Mouse (Mus musculus) embryonic facial prominence, embryonic 14.5 days (tissue): Measurements from ENCODE around the gene Gsk3b. TPM values are rescaled to one million over a fixed set of nuclear protein-coding genes. Genes with fewer than 3 reads are reported as not detected.

Experiments
- ATAC-seq: fragments of 200-750 bp; cut with Nextera tagmentation; 2 replicates; pipeline ENCODE4 v1.8.0; 2017; ENCODE audit warnings: low read depth, moderate number of reproducible peaks, moderate TSS enrichment
- DNase-seq: peaks from one replicate; pipeline ENCODE4 v3.0.0-alpha.2; 2015; ENCODE audit warnings: low spot score
- H3K27ac ChIP-seq: fragments of 300-500 bp; sonication (generic); replicated peaks from 2 replicates; pipeline ENCODE4 v1.5.1; 2014; ENCODE audit warnings: low read depth, mild to moderate bottlenecking, low read length, moderate library complexity
- H3K27me3 ChIP-seq: fragments of 300-500 bp; sonication (generic); replicated peaks from 2 replicates; pipeline ENCODE4 v1.6.1; 2014; ENCODE audit warnings: low read length; ENCODE audit not compliant: control insufficient read depth, insufficient read depth
- H3K36me3 ChIP-seq: fragments of 300-500 bp; sonication (generic); 2 replicates; pipeline ENCODE4 v1.6.1; 2014; ENCODE audit warnings: low read length, mixed read lengths; ENCODE audit not compliant: control insufficient read depth, insufficient read depth
- H3K4me1 ChIP-seq: fragments of 300-500 bp; sonication (generic); 2 replicates; pipeline ENCODE4 v1.6.1; 2014; ENCODE audit warnings: antibody characterized with exemption, low read length; ENCODE audit not compliant: control insufficient read depth, insufficient read depth
- H3K4me2 ChIP-seq: fragments of 300-500 bp; sonication (generic); 2 replicates; pipeline ENCODE4 v1.6.1; 2014; ENCODE audit warnings: low read depth, mild to moderate bottlenecking, low read length, moderate library complexity, mixed read lengths
- H3K4me3 ChIP-seq: fragments of 300-500 bp; sonication (generic); 2 replicates; pipeline ENCODE4 v1.5.1; 2014; ENCODE audit warnings: low read depth, mild to moderate bottlenecking, low read length
- H3K9ac ChIP-seq: fragments of 300-500 bp; sonication (generic); 2 replicates; pipeline ENCODE4 v1.6.1; 2014; ENCODE audit warnings: low read depth, mild to moderate bottlenecking, low read length, moderate library complexity, mixed read lengths
- H3K9me3 ChIP-seq: fragments of 300-500 bp; sonication (generic); 2 replicates; pipeline ENCODE4 v1.6.1; 2016; ENCODE audit warnings: low read length; ENCODE audit not compliant: control insufficient read depth
- WGBS: fragments of 180-500 bp; shearing (Covaris S2); extraction: QIAGEN DNeasy Blood & Tissue Kit; methylation state at CpG from one replicate; pipeline ENCODE4 v1.1.7; 2014; 5-methylcytosine and 5-hydroxymethylcytosine counted together
- polyA plus RNA-seq: library from polyadenylated mRNA; unstranded; fragments of >200 nt; fragmentation: Nextera tagmentation; extraction: Ambion mirVana; gene quantifications from 2 replicates; pipeline ENCODE4 v1.2.1, GENCODE M21; 2014

Gene Gsk3b
- polyA plus RNA-seq, 1 experiment from 2014 or later: 54.2 TPM

DNA sequence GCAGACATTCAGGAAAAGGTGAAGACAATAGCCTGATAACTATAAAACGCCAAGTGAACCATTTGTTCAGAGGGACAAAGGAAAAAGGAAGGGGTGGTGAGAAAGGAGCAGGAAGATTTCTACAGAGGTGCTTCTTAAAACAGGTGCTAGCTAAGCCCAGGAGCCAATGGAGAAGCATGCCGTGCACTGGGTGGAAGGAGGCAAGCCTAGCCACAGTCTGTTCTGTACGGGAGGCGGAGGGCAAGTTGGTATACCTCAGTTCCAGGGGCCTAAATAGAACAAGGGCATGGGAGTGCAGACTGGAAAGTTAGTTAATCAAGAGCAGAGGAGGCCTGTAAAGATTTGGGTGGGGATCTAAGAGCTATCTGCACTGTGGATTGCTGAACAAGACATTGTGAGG is 3.8 kb downstream of the Gsk3b start:
- Histone ChIP-seq H3K27ac (no peak overlapping the region), H3K4me3 (peak overlapping the region; percentile 93), H3K4me2 (peak overlapping the region; percentile 73), H3K27me3 (no peaks in the 10 kb centered on the region), H3K9me3 (no peaks in the 10 kb centered on the region), H3K36me3 (0 out of 2 replicates have a peak, but pooled peaks cover 6% of the 10 kb centered on the region), H3K9ac (peak overlapping the region; percentile 55), H3K4me1 (peaks cover 21% of the 10 kb centered on the region)
- no peak for DNase-seq
- WGBS: 4% methylated on average over 4 of the region's 4 CpGs
- ATAC-seq: no peak

DNA sequence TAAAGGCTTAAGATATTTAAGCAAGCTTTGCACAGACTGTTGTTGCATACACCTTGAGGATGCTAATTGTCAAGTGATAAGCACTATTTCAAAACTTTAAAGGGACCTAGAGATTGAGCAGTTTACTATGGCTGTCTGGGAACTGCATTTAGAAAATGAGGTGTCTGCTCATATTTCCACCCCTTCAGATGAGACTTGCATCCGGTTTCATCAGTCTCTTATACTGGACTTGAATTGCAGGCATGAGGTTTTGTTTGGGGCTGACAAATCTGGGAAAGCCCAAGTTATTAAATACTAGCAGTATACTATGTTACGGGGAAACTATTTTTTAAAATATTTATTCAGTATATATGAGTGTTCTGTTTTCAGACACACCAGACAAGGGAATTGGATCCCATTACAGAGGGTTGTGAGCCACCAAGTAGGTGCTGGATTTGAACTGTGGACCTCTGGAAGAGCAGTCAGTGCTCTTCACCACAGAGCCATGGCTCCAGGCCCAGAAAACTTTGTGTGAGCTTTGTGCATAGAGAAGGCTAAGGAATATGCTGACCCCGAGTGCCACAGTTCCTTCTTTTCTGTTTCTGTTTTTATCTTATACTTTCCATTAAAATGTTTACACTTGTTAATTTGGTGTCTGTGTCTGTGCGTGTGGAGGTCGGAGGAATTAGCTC is 6.5 kb downstream of the Gsk3b start:
- no peak overlapping the region for H3K4me3 ChIP-seq

DNA sequence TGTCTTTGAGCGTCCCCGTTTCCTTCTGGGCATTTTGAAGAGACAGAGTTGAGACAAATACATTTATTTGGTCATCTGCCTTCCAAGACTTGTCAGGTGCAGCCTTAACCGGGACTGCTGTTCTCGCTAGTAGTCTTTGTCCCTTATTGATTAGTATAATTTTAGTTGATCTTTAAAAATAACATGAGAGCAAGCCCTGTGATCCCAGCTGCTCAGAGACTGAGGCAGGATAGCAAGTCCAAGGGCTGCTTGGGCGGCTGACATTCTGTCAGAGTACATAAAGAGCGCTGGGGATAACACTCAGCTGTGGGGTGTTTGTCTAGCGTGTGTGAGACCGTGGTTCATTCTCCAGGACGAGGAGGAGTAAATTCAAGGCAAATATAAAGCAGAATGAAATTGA is 8.7 kb downstream of the Gsk3b start:
- Histone ChIP-seq H3K4me1 (peaks cover 21% of the 10 kb centered on the region), H3K9me3 (no peaks in the 10 kb centered on the region), H3K36me3 (peaks cover 12% of the 10 kb centered on the region; the same call in 1 of the 2 replicates), H3K4me2 (no peak overlapping the region), H3K9ac (no peak overlapping the region), H3K27ac (no peak overlapping the region), H3K27me3 (no peaks in the 10 kb centered on the region), H3K4me3 (no peak overlapping the region)
- ATAC-seq: no peak
- DNase-seq: no peak
- WGBS: 81% methylated on average over 9 of the region's 9 CpGs

More for the DNA sequence above, 6.5 kb downstream of the Gsk3b start:
- Histone ChIP-seq H3K36me3 (peaks cover 10% of the 10 kb centered on the region; the same call in 1 of the 2 replicates), H3K27me3 (no peaks in the 10 kb centered on the region), H3K9me3 (no peaks in the 10 kb centered on the region), H3K4me2 (no peak overlapping the region), H3K4me1 (peaks cover 21% of the 10 kb centered on the region), H3K27ac (no peak overlapping the region), H3K9ac (no peak overlapping the region)
- no peak for ATAC-seq
- DNase-seq: no peak
- 58% methylated on average over 5 of the region's 5 CpGs for WGBS

DNA sequence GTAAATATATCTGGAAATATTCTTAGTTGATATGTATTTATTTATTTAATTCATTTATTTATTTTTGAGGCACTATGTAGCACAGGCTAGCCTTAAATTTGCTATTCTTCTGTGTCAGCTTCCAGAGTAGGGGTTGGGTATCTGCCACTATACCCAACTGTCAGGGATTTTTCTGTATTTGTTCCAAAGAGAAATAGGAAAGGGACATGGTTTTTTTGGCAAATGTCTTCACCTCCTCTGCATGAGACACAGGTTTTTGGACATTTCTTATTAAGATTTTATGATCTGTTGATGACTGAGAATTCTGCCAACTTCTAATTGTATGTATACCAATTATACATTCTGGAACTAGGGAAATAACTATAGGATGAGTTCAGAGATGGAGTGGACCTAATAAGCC is 10.5 kb downstream of the Gsk3b start:
- Histone ChIP-seq H3K36me3 (peaks cover 10% of the 10 kb centered on the region; the same call in 1 of the 2 replicates), H3K27ac (no peak overlapping the region), H3K27me3 (no peaks in the 10 kb centered on the region), H3K4me1 (peaks cover 10% of the 10 kb centered on the region), H3K9ac (no peak overlapping the region), H3K9me3 (no peaks in the 10 kb centered on the region), H3K4me3 (no peak overlapping the region), H3K4me2 (no peak overlapping the region)
- ATAC-seq: no peak
- DNase-seq: no peak

DNA sequence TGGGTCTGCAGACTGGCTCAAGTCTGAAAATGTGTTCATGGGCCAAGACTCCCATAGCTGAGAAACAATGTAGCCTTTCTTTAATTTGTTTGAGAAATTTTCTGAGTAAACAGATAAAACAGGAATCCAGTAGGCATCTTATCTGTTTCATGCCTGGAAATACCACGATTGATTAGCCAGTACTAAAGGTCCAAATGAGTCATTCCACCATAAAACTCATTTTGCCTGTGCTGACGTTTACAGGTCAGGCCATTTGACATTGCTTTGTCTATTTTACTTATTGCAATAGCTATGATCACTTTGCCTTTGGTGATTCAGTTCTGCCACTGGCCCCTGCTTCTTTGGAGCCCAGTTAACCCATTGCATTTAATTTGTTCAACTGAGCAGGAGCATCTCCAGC is 11.8 kb downstream of the Gsk3b start:
- Histone ChIP-seq H3K9ac (no peak overlapping the region), H3K9me3 (no peaks in the 10 kb centered on the region), H3K36me3 (peaks cover 6% of the 10 kb centered on the region; the same call in 1 of the 2 replicates), H3K4me2 (no peak overlapping the region), H3K27ac (no peak overlapping the region), H3K27me3 (no peaks in the 10 kb centered on the region), H3K4me3 (no peak overlapping the region), H3K4me1 (peaks cover 4% of the 10 kb centered on the region; the same call in 1 of the 2 replicates)
- 94% methylated on average over 2 of the region's 2 CpGs for WGBS
- no peak for ATAC-seq
- no peak for DNase-seq

DNA sequence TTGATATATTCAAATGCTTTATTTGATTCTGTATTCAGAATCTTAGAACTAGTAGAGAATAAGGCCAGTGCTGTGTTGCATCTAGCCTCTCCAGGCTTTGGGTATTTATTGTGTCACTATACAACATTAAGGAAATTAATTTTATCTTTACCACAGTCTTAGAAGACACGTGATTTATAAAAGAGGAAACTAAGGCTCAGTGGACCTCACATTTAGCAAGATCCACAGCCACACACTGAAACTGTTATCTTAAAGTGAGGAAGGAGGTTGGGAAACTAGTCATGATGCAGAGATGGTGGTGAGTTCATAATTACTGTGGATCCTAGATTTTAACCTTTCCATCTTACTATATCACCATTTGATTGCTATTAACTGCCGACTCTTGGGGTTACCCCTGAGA is 16.7 kb downstream of the Gsk3b start:
- DNase-seq: no peak
- WGBS: 82% methylated on average over 2 of the region's 2 CpGs
- no peaks in the 10 kb centered on the region for H3K4me1 ChIP-seq
- H3K9me3 ChIP-seq: no peaks in the 10 kb centered on the region
- no peak overlapping the region for H3K9ac ChIP-seq
- no peak overlapping the region for H3K4me2 ChIP-seq
- ATAC-seq: no peak
- no peaks in the 10 kb centered on the region for H3K27me3 ChIP-seq
- no peak overlapping the region for H3K27ac ChIP-seq
- H3K4me3 ChIP-seq: no peak overlapping the region
- H3K36me3 ChIP-seq: peaks cover 5% of the 10 kb centered on the region; the same call in 1 of the 2 replicates

DNA sequence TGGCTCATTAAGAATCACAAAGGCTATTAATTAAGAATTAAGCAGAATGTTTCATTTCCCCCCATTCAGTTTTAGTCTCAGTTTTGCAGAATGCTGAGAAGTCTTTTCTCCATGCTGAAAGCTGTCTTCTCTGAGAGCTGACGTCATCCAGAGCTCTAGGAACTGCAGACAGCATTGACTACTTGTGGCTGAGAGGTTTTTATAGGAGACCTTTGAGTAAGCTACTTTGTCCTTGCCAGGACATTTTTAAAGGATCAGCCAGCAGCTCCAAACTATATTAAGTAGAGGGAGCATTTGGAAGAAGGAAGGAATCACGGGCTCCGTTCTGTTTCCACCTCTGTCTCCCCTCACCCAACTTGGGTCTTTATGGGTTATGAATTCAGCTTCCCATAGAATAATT is 17.7 kb downstream of the Gsk3b start:
- Histone ChIP-seq H3K4me2 (no peak overlapping the region), H3K4me1 (no peaks in the 10 kb centered on the region), H3K36me3 (0 out of 2 replicates have a peak, but pooled peaks cover 5% of the 10 kb centered on the region), H3K9me3 (no peaks in the 10 kb centered on the region), H3K9ac (no peak overlapping the region), H3K27me3 (no peaks in the 10 kb centered on the region), H3K4me3 (no peak overlapping the region), H3K27ac (no peak overlapping the region)
- ATAC-seq (no peak), DNase-seq (no peak)
- WGBS: 89% methylated on average over 3 of the region's 3 CpGs

DNA sequence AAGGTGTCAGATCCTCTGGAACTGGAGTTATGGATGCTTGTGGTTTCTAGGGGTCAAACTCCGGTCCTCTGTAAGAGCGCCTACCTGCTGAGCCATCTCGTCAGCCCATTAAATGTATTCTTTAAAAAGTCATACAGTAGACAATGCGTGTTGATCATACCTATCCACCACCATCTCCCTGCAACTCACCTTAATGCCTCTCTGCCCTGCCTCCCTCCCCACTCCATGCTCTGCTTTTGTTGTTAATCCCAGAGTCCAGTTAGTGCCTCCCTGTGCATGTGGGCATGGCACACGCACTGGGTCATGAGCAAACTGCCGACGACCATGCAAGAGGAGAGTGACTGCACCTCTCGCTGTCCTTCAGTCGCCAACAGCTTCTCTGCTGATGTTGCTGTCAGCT is 21.2 kb downstream of the Gsk3b start:
- DNase-seq (no peak), ATAC-seq (no peak)
- no peaks in the 10 kb centered on the region for H3K9me3 ChIP-seq
- peaks cover 5% of the 10 kb centered on the region; the same call in 1 of the 2 replicates for H3K36me3 ChIP-seq
- H3K27me3 ChIP-seq: no peaks in the 10 kb centered on the region
- no peak overlapping the region for H3K27ac ChIP-seq
- no peak overlapping the region for H3K4me2 ChIP-seq
- no peak overlapping the region for H3K4me3 ChIP-seq
- no peak overlapping the region for H3K9ac ChIP-seq
- no peaks in the 10 kb centered on the region for H3K4me1 ChIP-seq
- 92% methylated on average over 9 of the region's 9 CpGs for WGBS

DNA sequence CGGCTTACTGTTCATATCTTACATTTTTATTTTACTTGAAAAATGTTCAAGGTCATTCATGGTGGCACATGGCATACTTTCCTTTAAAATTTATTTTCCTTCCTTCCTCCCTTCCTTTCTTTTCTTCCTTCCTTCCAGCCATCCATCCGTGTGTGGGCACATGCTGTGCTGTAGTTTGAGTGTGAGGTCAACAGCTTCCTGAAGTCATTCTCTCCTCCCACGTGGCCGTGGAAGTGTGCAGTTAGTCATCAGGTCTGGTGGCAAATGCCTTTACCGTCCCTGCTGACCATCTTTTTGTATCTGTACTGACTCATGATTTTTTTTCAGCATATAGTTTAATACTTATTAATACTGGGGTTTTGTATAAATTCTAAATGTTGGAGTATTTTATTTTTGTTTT is 21.8 kb downstream of the Gsk3b start:
- Histone ChIP-seq H3K27me3 (no peaks in the 10 kb centered on the region), H3K4me1 (no peaks in the 10 kb centered on the region), H3K9me3 (no peaks in the 10 kb centered on the region), H3K4me3 (no peak overlapping the region), H3K9ac (no peak overlapping the region), H3K36me3 (peaks cover 5% of the 10 kb centered on the region; the same call in 1 of the 2 replicates), H3K27ac (no peak overlapping the region), H3K4me2 (no peak overlapping the region)
- DNase-seq (no peak), ATAC-seq (no peak)
- 66% methylated on average over 5 of the region's 5 CpGs for WGBS
